Mouse (Mus musculus) cerebellum, adult 8-10 months (tissue): ENCODE measurements around the gene Atpaf2.

ENCODE experiments used
- DNase-seq: peaks from one replicate; pipeline ENCODE4 v3.0.0; 2022

The Atpaf2 gene

GRCm38 (mm10) chr11:60396546-60396945 is 21.7 kb downstream of the Atpaf2 start:
- no peak for DNase-seq

DNA sequence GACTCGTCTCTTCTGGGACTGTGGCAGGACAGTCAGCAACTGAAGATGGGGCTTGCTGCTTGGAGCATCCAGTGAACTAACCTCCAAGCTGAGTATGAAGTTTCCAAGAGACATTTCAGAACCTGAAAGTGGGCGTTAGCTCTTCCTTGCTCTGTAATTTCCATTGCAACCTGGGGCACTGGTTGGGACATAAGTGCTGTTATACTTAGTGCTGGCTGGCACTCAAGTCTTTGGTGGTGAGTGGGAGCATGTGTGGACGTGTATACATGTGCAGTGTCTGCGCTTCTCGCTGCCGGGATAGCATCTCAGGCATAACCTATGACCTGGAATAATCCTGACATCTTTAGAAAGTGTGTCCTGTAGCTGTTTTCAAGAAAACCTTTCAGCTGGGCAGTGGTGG is 26.9 kb downstream of the Atpaf2 start:
- DNase-seq: no peak

DNA sequence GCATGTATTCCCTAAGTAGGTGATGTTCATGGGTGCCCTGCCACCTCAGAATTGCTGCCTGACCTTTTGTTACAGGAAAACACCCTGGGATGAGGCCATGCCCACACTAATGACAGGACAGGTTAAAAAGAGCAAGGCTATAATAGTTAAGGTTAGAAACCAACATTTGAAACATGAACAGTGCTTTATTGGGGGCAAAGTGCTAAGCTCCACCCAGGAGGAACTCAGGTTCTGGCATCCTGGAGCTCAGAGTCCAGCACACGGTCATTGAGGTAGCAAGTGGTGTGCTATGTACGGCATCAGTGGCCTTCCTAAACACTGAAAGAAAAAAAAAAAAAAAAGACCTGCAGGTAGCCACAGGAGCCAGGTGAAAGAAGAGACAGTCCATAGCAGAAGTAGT is 30.3 kb downstream of the Atpaf2 start:
- DNase-seq: no peak

DNA sequence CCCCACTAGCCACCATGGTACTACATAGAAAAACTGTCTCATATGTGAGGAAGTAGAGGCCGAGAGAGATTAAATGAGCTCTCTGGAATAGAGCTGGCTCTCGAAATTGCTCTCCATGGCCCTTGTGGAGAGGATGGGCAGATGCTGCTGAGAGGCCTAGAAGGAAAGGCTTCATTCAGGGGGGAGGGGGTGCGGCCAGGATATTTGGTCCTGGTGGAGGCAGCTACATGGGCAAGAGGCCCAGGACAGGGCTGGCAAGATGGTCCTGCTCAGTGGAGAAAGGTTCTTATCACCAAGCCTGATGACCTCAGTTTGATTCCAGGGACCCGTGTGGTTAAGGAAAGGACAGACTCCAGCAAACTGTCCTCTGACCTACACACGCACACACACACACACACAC is 32.3 kb downstream of the Atpaf2 start:
- DNase-seq: no peak

DNA sequence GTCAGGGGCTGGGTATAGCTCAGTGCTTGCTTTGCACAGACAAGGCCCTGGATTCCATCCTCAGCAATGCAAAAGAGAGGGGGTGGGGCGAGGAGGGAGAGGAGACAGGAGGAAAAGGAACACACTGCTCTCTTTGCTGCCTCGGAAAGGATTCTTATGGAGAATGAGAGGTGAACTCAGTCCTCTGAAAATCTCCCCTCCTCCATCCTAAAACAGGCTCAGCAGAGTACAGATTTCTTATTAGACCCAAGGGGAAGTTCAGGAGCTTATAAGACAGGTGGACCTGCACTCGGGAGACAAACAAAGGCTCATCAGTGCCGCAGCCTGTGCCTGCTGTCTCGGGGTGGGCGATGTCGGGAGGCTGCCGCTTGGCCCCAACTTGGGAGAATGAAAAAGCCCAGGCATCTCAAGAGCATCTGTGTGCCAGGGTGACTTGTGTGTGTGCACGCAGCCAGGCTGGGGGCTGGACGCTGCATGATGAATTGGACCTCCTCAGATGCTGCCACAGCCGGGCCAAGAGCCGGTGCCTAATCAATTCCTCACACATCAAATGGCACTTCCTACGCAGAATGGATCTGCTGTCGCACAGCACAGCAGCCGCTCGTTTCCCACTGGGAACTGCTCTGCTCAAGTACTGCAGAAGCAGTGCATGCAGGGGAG is 33.4 kb downstream of the Atpaf2 start:
- peak; percentile 24 for DNase-seq

DNA sequence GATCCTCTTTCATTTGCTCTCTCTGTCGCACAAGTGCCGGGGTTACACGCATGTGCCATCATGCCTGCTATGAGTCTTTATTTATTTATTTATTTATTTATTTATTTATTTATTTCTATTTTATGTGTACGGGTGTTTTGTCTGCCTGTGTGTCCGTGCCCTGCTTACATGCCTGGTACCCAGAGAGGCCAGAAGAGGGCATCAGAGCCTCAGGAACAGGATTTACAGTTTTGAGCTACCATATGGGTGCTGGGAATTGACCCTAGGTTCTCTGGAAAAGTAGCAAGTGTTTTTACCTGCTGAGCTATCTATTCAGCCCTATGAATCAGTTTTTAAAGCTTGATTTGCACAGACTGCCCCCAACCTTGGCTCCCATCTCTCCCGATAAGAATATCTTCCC is 34.7 kb downstream of the Atpaf2 start:
- no peak for DNase-seq

- no peak for DNase-seq
These were observed 43.8 kb downstream of the Atpaf2 start for GRCm38 (mm10) chr11:60374481-60374880.

DNA sequence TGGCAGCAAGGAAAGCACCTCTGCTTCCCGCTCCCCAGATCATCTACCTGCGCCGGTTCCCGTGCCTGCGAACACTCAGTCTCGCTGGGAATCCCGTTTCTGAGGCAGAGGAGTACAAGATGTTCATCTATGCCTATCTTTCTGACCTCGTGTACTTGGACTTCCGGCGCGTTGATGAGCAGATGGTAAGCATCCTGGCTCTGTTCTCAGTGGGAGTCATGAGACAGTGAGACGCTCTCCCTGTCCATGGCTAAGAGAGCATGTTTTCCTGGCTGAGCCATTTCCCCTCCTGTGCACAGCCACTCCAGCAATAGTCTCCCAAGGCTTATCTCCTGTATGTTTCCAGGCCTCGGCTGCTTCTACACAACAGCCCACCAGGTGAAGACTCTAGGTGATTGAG is 47.8 kb downstream of the Atpaf2 start:
- peak; percentile 23 for DNase-seq

GRCm38 (mm10) chr11:60369448-60369847 is 48.8 kb downstream of the Atpaf2 start:
- DNase-seq: no peak

DNA sequence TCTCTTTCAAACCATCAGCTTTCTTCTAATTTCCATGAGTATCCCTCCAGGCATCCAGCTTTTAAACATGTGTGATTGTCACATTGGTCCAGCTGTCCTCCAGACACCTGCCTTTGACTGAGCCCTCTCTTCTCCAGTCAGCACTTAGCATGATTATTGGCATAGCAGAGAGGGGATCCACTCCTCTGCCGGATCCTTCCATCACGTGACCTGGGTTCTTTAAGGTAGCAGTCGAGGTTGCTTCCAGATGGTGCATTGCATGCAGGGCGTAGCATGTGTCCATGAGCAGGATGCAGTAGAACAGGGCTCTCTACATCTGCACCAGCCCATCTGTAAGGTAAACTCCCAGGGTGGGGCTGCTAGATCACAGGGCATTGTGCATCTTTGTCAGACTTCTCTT is 49.3 kb downstream of the Atpaf2 start:
- DNase-seq: no peak

- DNase-seq: no peak
These were observed 51.0 kb downstream of the Atpaf2 start for GRCm38 (mm10) chr11:60367256-60367655.

DNA sequence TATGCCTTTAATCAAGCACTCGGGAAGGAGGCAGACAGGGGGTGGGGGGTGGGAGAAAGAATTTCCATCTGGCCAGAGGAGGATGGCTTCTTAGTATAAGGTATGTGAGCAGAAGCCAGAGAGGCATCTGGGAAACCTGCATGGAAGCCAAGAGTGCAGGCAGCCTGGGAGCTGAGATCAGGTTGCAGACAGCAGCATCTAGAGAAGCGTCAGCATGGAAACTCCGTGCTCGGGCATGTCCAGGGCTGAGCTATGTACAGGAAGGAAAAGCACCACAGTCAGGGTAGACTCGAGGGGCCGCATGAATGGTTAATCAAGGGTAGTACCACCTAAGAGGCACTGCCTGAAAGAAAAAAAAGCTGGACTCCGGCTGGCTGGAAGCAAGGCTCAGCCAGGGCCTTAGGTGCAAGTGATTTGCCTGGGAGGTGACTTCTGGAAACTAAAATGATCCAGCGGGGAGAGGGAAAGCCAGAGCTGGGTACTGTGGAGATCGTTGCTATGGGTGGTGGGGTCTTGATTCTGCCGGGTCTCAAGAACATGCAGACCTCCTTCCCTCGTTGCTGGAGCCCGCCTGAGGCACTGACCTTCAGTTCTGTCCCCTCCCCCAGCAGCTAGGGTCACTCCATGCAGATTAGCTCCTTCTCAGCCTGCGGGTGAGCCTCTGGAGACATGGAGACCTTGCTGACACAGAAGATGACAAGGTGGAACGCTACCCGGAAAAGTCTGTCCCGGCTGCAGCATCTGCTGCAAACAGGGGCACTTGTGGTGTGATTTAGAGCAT is 51.8 kb downstream of the Atpaf2 start:
- no peak for DNase-seq

DNA sequence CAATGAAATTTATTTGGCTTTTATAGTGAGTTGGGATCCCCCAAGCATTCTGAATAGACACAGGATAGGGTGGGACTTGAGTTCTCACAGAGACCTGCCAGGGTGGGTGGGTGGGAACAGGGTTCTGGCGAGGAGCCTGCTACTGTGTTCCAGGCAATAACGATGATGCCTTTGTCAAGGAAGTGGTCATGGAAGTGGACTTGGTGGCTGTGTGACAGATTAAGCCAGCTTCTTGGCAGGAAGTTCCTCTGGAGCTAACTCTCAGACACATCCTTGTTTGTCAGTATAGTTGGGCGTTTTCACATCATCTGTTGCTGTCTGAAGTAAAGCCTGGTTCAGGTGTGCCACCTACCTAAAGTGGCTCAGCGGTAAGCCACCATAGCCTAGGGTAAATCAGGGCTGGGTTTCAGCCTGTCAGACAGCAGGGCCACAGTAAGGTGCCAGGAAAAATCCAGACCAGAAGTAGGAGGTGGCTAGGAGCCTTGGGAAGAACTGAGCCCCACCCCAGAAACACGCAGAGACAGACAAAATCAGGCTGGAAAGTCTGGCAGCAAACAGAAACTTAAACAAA is 57.5 kb downstream of the Atpaf2 start:
- no peak for DNase-seq

DNA sequence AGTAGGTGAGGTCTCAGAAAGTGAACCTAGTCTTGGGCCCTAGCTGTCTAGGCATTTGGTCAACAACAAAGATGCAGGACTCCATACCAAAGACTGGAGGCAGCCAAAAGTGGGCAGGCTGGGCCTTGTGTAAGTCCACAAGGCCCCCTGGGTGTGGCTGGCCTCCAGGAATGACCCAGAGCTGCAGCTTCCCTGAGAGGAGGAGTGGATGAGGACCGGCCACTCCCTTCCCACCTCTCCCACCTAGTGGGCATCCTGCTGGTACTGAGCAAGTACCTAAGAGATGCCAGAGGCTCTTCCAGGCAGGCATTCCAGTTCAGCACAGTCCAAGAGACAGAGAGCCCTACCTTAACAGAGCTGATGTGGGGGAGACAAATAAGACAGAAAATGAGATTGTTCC is 58.3 kb downstream of the Atpaf2 start:
- no peak for DNase-seq

- DNase-seq: no peak
These were observed 59.1 kb downstream of the Atpaf2 start for GRCm38 (mm10) chr11:60359138-60359537.

DNA sequence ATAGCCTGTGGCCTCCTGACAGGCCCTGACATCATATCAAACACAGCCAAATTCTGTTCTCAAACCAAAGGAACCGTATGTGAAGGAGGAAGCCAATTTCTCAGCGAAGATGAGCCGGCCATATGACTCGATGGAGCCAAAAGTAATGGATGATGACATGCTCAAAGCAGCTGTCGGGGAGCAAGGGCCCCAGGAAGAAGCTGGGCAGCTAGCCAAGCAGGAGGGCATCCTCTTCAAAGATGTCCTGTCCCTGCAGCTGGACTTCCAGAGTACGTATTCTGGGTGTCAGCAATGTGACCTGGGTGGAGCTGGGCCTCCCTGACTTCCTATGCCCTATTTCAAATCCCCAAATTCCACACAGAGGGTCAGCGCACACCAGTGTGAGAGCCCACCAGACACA is 59.7 kb downstream of the Atpaf2 start:
- DNase-seq: no peak

- no peak for DNase-seq
These were observed 61.1 kb downstream of the Atpaf2 start for GRCm38 (mm10) chr11:60357116-60357515.

- no peak for DNase-seq
These were observed 62.3 kb downstream of the Atpaf2 start for GRCm38 (mm10) chr11:60355952-60356351.

GRCm38 (mm10) chr11:60352559-60353411 is 65.5 kb downstream of the Atpaf2 start, which contains the start of the genes Tom1l2 and Drc3:
Gene Tom1l2, minus strand, starts transcription at chr11:60352905.
Gene Drc3, plus strand, starts transcription at chr11:60353329.
- DNase-seq: peak; percentile 99

- no peak for DNase-seq
These were observed 66.3 kb downstream of the Atpaf2 start for GRCm38 (mm10) chr11:60351925-60352371.

GRCm38 (mm10) chr11:60351388-60351787 is 66.9 kb downstream of the Atpaf2 start:
- no peak for DNase-seq
